Mouse (Mus musculus) bone marrow, adult 2 months (tissue): ENCODE measurements around the gene Txnrd1.

ENCODE experiments used
- CTCF ChIP-seq: fragments of 200-500 bp; IDR thresholded peaks from 2 replicates; pipeline ENCODE4 v1.5.1; 2011; ENCODE audit warnings: low read length, control low read depth; ENCODE audit not compliant: control insufficient read depth, insufficient read depth
- POLR2A ChIP-seq: fragments of 200-500 bp; IDR thresholded peaks from 2 replicates; pipeline ENCODE4 v1.6.1; 2011; ENCODE audit warnings: low read depth, mild to moderate bottlenecking, control low read depth, low read length, borderline replicate concordance; ENCODE audit not compliant: control insufficient read depth

DNA sequence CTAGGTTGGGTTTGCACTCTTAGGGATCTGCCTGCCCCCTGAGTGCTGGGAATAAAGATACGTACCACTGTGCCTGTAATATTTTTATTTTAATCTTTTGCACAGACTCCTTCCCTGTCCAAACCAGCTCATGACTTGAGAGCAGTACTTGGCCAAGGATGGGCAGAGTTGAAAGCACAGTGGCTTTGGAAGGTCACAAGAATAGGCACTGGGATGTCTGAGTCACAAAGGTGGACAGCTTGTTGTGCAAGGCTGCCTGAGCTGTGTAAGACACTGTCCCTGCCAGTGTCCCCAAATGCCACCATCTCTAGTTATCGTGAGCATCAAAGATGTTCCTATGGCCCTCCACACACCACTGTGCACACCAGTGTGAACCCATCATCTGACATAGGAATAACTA, 91.0 kb downstream of the Txnrd1 start:
- no peak for TF ChIP-seq POLR2A
- TF ChIP-seq CTCF: no peak
